Mouse (Mus musculus) forebrain, embryonic 12.5 days (tissue): ENCODE measurements around the gene Nt5c3. TPM values are rescaled to one million over a fixed set of nuclear protein-coding genes. Genes with fewer than 3 reads are reported as not detected.

Experiments used
- ATAC-seq: fragments of 200-750 bp; cut with Nextera tagmentation; 2 replicates; pipeline ENCODE4 v1.8.0; 2017; ENCODE audit warnings: moderate TSS enrichment; ENCODE audit not compliant: low FRiP score
- H3K27ac ChIP-seq: fragments of 300-500 bp; sonication (generic); 2 replicates; pipeline ENCODE4 v1.5.1; 2016; ENCODE audit warnings: mild to moderate bottlenecking
- H3K27me3 ChIP-seq: fragments of 300-500 bp; sonication (generic); 2 replicates; pipeline ENCODE4 v1.6.1; 2016; ENCODE audit warnings: mild to moderate bottlenecking
- H3K36me3 ChIP-seq: fragments of 300-500 bp; sonication (generic); replicated peaks from 2 replicates; pipeline ENCODE4 v1.6.1; 2016; ENCODE audit warnings: mild to moderate bottlenecking
- H3K4me1 ChIP-seq: fragments of 300-500 bp; sonication (generic); 2 replicates; pipeline ENCODE4 v1.6.1; 2016
- H3K4me2 ChIP-seq: fragments of 300-500 bp; sonication (generic); 2 replicates; pipeline ENCODE4 v1.6.1; 2016; ENCODE audit warnings: mild to moderate bottlenecking, moderate library complexity
- H3K4me3 ChIP-seq: fragments of 300-500 bp; sonication (generic); replicated peaks from 2 replicates; pipeline ENCODE4 v1.5.1; 2016; ENCODE audit warnings: mild to moderate bottlenecking
- H3K9ac ChIP-seq: fragments of 300-500 bp; sonication (generic); 2 replicates; pipeline ENCODE4 v1.6.1; 2016; ENCODE audit warnings: mild to moderate bottlenecking
- H3K9me3 ChIP-seq: fragments of 300-500 bp; sonication (generic); 2 replicates; pipeline ENCODE4 v1.6.1; 2016
- WGBS: fragments of 180-500 bp; shearing (Covaris S2); methylation state at CpG from one replicate; pipeline ENCODE4 v1.1.7; 2016; 5-methylcytosine and 5-hydroxymethylcytosine counted together
- polyA plus RNA-seq: library from polyadenylated mRNA; unstranded; fragments of >200 nt; fragmentation: Nextera tagmentation; extraction: Ambion mirVana; gene quantifications from 2 replicates; pipeline ENCODE4 v1.2.1, GENCODE M21; 2016

Gene Nt5c3
- polyA plus RNA-seq = 85.8 and 86.8 TPM in 2 replicates

- Histone ChIP-seq H3K9ac (peak within 1 kb of the TSS; percentile 77), H3K4me2 (peak within 1 kb of the TSS; percentile 50), H3K9me3 (no peaks in the 10 kb centered on the region), H3K4me1 (peaks cover 8% of the 10 kb centered on the region), H3K36me3 (no peaks in the 10 kb centered on the region), H3K4me3 (peak within 1 kb of the TSS; percentile 64), H3K27me3 (no peaks in the 10 kb centered on the region), H3K27ac (peak within 1 kb of the TSS; percentile 81)
- WGBS = 3% methylated on average over 64 of the region's 64 CpGs
- peak; percentile 97 for ATAC-seq
Measured at GRCm38 (mm10) chr6:56923726-56924707, at the start of gene Nt5c3, which contains the start of gene Vmn1r4. Gene Nt5c3 (minus strand): TSS chr6:56923932. Gene Vmn1r4 (plus strand): TSS chr6:56924015.

- H3K4me2 ChIP-seq = no peak within 1 kb of the TSS
- H3K36me3 ChIP-seq = no peaks in the 10 kb centered on the region
- H3K9ac ChIP-seq = no peak within 1 kb of the TSS
- H3K4me3 ChIP-seq = no peak within 1 kb of the TSS
- no peak for ATAC-seq
- H3K27ac ChIP-seq = no peak within 1 kb of the TSS
- H3K4me1 ChIP-seq = no peaks in the 10 kb centered on the region
- H3K27me3 ChIP-seq = no peaks in the 10 kb centered on the region
- no peaks in the 10 kb centered on the region for H3K9me3 ChIP-seq
Measured at GRCm38 (mm10) chr6:56969973-56970372, 46.2 kb upstream of the Nt5c3 start, which contains the start of gene Vmn1r5. Gene Vmn1r5 (plus strand): TSS chr6:56970273.

- Histone ChIP-seq H3K4me2 (no peak overlapping the region), H3K4me3 (no peak overlapping the region), H3K36me3 (no peaks in the 10 kb centered on the region), H3K4me1 (no peaks in the 10 kb centered on the region), H3K27me3 (no peaks in the 10 kb centered on the region), H3K27ac (no peak overlapping the region), H3K9ac (no peak overlapping the region), H3K9me3 (no peaks in the 10 kb centered on the region)
- ATAC-seq = no peak
- 87% methylated on average over 5 of the region's 5 CpGs for WGBS
Measured at GRCm38 (mm10) chr6:56956436-56956835, 32.7 kb upstream of the Nt5c3 start.

DNA sequence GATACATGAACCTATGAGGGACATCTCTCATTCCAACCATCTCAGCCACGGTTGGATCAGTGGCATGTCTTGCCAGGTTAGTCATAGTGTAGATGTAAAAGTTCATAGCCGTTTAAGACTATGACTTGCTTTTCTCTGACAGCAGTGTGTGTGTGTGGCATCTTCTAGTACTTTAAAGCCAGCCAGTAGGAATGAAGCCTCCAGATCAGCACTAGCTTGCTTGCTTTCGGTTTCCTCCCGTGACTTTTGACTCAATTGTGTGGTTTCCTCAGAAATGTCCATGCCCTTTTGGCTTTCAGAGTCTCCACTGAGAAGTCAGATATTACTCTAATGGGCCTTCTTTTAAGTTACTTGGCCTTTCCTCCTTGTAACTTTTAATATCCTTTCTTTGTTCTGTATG, 10.6 kb upstream of the Nt5c3 start:
- Histone ChIP-seq H3K9ac (no peak overlapping the region), H3K27me3 (no peaks in the 10 kb centered on the region), H3K4me3 (no peak overlapping the region), H3K36me3 (no peaks in the 10 kb centered on the region), H3K27ac (no peak overlapping the region), H3K9me3 (no peaks in the 10 kb centered on the region), H3K4me2 (no peak overlapping the region), H3K4me1 (no peaks in the 10 kb centered on the region)
- ATAC-seq = no peak
- 88% methylated on average over 4 of the region's 4 CpGs for WGBS

DNA sequence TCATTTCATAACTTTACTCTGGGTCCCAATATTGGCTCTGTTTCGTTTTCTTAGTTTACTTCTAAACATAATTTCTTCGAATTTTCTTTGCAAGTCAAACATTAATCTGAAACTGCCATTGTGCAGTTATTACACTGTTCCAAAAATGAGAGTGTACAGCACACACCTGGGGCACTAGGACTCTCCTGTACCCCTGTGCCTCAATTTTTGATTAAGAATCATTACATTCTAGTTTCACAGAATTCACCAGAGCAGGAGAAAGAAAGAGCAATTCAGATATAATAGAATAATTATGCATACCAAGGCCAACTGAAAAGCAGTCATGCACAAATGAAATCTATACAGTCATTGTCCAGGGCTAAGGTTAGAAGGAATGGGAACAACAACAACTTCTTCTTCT, 8.7 kb upstream of the Nt5c3 start:
- no peaks in the 10 kb centered on the region for H3K36me3 ChIP-seq
- no peak overlapping the region for H3K9ac ChIP-seq
- 58% methylated on average over 2 of the region's 2 CpGs for WGBS
- ATAC-seq = no peak
- no peaks in the 10 kb centered on the region for H3K4me1 ChIP-seq
- H3K27me3 ChIP-seq = no peaks in the 10 kb centered on the region
- H3K4me3 ChIP-seq = no peak overlapping the region
- H3K4me2 ChIP-seq = no peak overlapping the region
- H3K9me3 ChIP-seq = no peaks in the 10 kb centered on the region
- no peak overlapping the region for H3K27ac ChIP-seq

DNA sequence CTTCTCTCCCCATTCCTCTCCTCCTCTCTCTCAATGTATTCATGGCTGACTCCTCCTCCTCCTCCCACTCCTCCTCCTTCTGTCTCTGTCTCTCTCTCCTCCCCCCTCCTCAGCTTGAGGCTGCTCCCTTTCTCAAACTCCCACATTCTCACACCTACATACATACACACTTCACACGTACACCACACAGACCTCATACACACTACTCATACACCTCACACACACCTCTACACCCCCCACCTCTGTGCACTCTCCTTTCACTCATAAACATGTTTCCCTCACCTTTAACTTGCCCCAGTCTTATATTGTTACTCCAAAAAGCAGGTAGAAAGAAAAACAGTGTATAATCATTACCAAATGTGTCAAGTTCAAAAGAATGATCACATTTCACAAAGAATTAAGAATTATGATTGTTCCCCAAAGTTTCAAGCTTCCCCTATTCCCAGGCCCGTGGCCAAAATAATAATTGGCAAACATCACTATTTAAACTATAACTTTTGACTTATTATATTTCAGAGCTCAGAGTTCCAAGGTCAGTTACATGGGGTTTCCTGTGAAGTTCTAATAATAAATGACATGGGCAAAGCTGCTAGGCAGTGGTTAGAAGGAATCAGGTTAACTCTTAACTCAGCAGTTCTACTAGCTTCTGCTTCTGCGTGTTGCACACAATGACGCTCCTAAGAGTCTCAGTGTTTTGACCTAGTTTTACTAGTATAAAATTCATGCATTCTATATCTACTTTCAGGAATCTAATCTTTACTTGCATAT, 8.1 kb upstream of the Nt5c3 start:
- Histone ChIP-seq H3K9ac (no peak overlapping the region), H3K4me3 (no peak overlapping the region), H3K4me2 (no peak overlapping the region), H3K9me3 (no peaks in the 10 kb centered on the region), H3K36me3 (no peaks in the 10 kb centered on the region), H3K4me1 (no peaks in the 10 kb centered on the region), H3K27ac (no peak overlapping the region), H3K27me3 (no peaks in the 10 kb centered on the region)
- WGBS = 72% methylated on average over 4 of the region's 4 CpGs
- ATAC-seq = no peak

- Histone ChIP-seq H3K9me3 (no peaks in the 10 kb centered on the region), H3K4me3 (peak overlapping the region; percentile 64), H3K9ac (peak overlapping the region; percentile 77), H3K27ac (peak overlapping the region; percentile 81), H3K4me2 (peak overlapping the region; percentile 50), H3K36me3 (no peaks in the 10 kb centered on the region), H3K27me3 (no peaks in the 10 kb centered on the region), H3K4me1 (peaks cover 8% of the 10 kb centered on the region)
- ATAC-seq = no peak; the same call in 1 of the 2 replicates
- under 1% methylated on average over 25 of the region's 25 CpGs for WGBS
Measured at GRCm38 (mm10) chr6:56923331-56923725, 404 bp downstream of the Nt5c3 start.

DNA sequence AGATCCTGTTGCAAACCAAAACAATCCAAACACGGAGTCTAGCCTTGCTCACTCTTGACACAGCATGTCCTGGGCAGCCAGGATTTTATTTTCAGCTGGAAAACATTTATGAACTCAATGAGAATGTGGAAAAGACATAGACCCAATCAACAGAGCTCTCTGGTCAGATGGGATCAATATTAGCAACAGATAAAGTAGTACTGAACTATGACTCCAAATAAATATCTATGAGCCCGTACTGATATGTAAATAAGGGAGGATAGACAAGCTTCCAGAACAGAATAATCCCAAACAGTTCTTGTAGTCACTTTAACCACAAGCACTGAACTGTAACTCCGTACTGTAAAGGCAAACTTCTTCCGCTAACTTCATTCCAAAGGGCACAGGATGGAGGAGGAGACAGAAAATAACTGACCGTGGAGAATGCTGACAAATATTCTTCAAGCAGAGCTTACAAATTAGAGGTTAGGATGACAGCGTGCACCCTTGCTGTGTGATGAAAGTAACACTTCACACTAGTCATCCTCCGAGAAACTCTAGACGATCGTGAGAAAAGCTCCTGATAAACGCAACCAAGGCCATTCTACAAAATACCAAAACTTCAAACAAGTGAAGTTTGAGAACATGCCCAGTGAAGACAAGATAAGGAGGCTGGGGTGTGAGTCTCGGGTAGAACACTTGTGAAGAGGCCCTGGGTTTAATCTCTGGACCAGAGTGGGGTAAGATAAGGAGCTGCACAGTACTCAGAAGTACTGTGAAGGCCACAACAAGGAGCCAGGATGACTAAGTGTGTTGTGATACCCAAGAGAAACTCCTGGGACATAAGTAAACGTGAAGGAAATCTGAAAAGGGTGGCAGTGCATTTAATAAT, 3.3 kb downstream of the Nt5c3 start:
- Histone ChIP-seq H3K9ac (no peak overlapping the region), H3K4me2 (no peak overlapping the region), H3K4me1 (peaks cover 8% of the 10 kb centered on the region), H3K27ac (no peak overlapping the region), H3K27me3 (no peaks in the 10 kb centered on the region), H3K4me3 (no peak overlapping the region), H3K9me3 (no peaks in the 10 kb centered on the region), H3K36me3 (no peaks in the 10 kb centered on the region)
- 84% methylated on average over 12 of the region's 12 CpGs for WGBS
- ATAC-seq = no peak

- WGBS = 92% methylated on average over 7 of the region's 7 CpGs
- H3K27ac ChIP-seq = no peak overlapping the region
- no peak overlapping the region for H3K4me2 ChIP-seq
- peaks cover 8% of the 10 kb centered on the region for H3K4me1 ChIP-seq
- no peak overlapping the region for H3K9ac ChIP-seq
- H3K4me3 ChIP-seq = no peak overlapping the region
- H3K27me3 ChIP-seq = no peaks in the 10 kb centered on the region
- H3K36me3 ChIP-seq = no peaks in the 10 kb centered on the region
- H3K9me3 ChIP-seq = 0 out of 2 replicates have a peak, but pooled peaks cover 3% of the 10 kb centered on the region
- no peak for ATAC-seq
Measured at GRCm38 (mm10) chr6:56919330-56920044, 4.2 kb downstream of the Nt5c3 start.

DNA sequence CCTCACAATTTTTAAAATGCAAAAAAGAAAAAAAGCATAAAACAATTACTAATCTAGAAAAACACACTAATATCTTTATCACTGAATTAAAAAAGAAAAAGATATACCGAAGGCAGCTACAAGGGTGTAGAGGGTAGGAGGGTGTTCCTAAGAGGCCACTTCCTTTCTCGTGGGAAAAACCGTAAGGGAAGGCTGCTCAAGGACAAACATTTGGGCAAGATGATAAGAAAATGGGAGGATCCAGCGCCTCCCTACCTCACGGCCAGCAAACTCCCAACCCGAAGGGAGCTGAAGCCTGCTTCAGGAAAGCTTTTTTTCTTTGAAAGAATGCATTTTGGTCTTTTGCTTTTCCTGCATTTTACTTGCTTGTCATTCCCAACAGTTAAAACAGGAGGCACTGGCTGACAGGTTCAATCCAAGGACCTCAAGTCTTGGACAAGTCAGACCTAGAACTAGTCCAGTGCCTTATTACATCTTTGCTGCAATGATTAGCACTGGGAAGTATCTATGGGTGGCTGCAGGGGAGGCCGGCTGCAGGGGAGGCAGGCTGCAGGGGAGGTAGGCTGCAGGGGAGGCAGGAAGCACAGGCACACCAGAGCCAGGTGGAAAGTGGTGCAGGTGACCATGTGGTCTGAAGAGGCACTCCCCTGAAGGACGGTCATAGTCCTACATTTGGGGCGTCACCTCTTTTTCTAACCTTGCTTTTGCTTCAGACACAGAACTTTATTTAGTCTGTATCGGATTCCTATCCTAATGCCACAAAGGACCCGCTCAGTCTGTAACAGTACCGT, 6.0 kb downstream of the Nt5c3 start:
- 83% methylated on average over 12 of the region's 12 CpGs for WGBS
- ATAC-seq = no peak
- Histone ChIP-seq H3K9ac (no peak overlapping the region), H3K27ac (no peak overlapping the region), H3K27me3 (no peaks in the 10 kb centered on the region), H3K36me3 (no peaks in the 10 kb centered on the region), H3K9me3 (0 out of 2 replicates have a peak, but pooled peaks cover 3% of the 10 kb centered on the region), H3K4me1 (peaks cover 8% of the 10 kb centered on the region), H3K4me3 (no peak overlapping the region), H3K4me2 (no peak overlapping the region)

- peaks cover 2% of the 10 kb centered on the region; the same call in 1 of the 2 replicates for H3K4me1 ChIP-seq
- H3K9ac ChIP-seq = no peak overlapping the region
- H3K4me3 ChIP-seq = no peak overlapping the region
- no peak overlapping the region for H3K27ac ChIP-seq
- H3K27me3 ChIP-seq = no peaks in the 10 kb centered on the region
- H3K36me3 ChIP-seq = no peaks in the 10 kb centered on the region
- H3K9me3 ChIP-seq = 0 out of 2 replicates have a peak, but pooled peaks cover 3% of the 10 kb centered on the region
- no peak overlapping the region for H3K4me2 ChIP-seq
- 79% methylated on average over 2 of the region's 2 CpGs for WGBS
- ATAC-seq = no peak
Measured at GRCm38 (mm10) chr6:56916279-56916678, 7.5 kb downstream of the Nt5c3 start.
